ENCODE assay signal across 9 mouse cellular contexts in the genomic region with DNA sequence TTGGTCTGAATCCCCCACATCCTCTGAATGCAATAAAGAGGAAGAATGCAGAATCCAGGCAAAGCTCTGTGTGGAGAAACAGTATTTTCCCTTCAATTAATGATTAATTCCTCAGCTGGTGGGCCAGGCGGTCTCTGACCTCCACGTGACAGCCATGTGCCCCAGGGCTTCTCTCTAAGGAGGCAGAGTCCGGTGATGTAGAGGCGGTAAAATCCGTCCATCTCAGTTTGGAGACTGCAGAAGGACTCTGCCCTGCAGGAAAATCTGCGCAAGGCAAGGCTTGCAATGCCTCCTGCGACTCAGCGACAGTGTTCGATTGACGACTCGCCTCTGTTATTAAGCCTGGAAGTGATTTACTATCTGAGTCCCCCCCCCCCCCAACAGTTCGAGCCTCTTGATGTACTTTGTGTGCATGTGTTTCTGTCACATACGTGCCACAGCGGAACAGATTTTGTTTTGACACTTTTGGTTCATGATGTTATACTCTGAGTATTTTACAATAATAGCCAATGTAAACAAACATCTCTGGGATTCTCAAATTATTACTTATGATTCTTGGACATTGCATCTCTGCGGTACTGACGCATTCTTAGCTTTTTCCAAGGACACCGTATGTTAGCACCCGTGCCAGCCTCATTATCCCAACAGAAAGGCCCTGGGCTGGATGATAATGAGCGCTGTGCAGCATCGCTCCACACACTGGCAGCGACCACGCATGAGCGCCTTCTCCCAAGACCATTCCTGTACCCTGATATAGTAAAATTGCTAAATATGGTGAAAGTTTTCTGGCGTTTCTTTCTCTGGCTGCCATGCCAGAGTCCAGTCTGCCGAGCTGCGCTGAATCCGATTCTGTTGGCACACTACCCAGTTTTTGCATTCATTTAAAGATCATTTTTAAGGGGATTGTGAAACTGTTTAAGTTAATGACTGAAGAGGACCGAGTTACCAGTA. TPM values are rescaled to one million over a fixed set of nuclear protein-coding genes. Genes with fewer than 3 reads are reported as not detected.
A peak's percentile ranks its signal among the peaks of the same experiment; 100 is the strongest.
DNase-seq lines count a peak whose midpoint lies in the region; ATAC-seq lines count a peak whose summit lies in the region.
"Had no signal": no experiment of that assay in that cellular context is flagged by ENCODE, and none has a peak within 500 bp of the region (broad histone marks: within the 10 kb centered on the region; RNA-seq: fewer than 3 reads in every experiment).

No protein-coding gene starts in this region.

- peak overlapping the region; percentile 92 for H3K4me2 ChIP-seq in hindbrain, embryonic 14.5 days (replicated peaks)
- peak overlapping the region; percentile 96 for H3K4me2 ChIP-seq in midbrain, embryonic 15.5 days

- peak; percentile 37 for DNase-seq in layer of hippocampus, adult 11-12 months (ENCODE audit: low spot score)
- no peak for DNase-seq in layer of hippocampus, adult 9-11 months
- DNase-seq in adrenal gland, postnatal 25 days, result peak; percentile 51
- peak; percentile 69 for DNase-seq in forebrain, embryonic 10.5 days (ENCODE audit: extremely low spot score, low spot score)
- peak; percentile 59 for DNase-seq in hindbrain, embryonic 14.5 days (ENCODE audit: low spot score)
- peak; percentile 40 to 66 for DNase-seq in left cerebral cortex, postnatal 36 days (ENCODE audit: low spot score in 2 of 2)
- DNase-seq in urinary bladder, postnatal 36 days (ENCODE audit: low spot score in 2 of 2), result peak; percentile 23 to 32

- H3K27ac ChIP-seq in forebrain, embryonic 10.5 days, result peak overlapping the region; percentile 97
- H3K27ac ChIP-seq in hindbrain, embryonic 14.5 days, result peak overlapping the region; percentile 93
- peak overlapping the region; percentile 93 for H3K27ac ChIP-seq in midbrain, embryonic 15.5 days

- H3K27me3 ChIP-seq in forebrain, embryonic 10.5 days (ENCODE audit: poor library complexity, severe bottlenecking), result peaks cover 13% of the 10 kb centered on the region
- H3K27me3 ChIP-seq in hindbrain, embryonic 14.5 days (ENCODE audit: control insufficient read depth, insufficient read depth, low read length), result no peaks in the 10 kb centered on the region
- no peaks in the 10 kb centered on the region for H3K27me3 ChIP-seq in midbrain, embryonic 15.5 days (replicated peaks)
- H3K27me3 ChIP-seq: Patski had no signal

- peak overlapping the region; percentile 72 for H3K9ac ChIP-seq in hindbrain, embryonic 14.5 days
- peak overlapping the region; percentile 1; the same call in 1 of the 2 replicates for H3K9ac ChIP-seq in midbrain, embryonic 15.5 days

- H3K4me1 ChIP-seq in forebrain, embryonic 10.5 days, result peaks cover 73% of the 10 kb centered on the region
- peaks cover 35% of the 10 kb centered on the region for H3K4me1 ChIP-seq in hindbrain, embryonic 14.5 days (replicated peaks; ENCODE audit: control insufficient read depth, insufficient read depth, low read length)
- peaks cover 73% of the 10 kb centered on the region for H3K4me1 ChIP-seq in midbrain, embryonic 15.5 days

- H3K36me3 ChIP-seq in forebrain, embryonic 10.5 days (replicated peaks), result peaks cover 3% of the 10 kb centered on the region; the same call in 1 of the 2 replicates
- no peaks in the 10 kb centered on the region for H3K36me3 ChIP-seq in hindbrain, embryonic 14.5 days (replicated peaks; ENCODE audit: control insufficient read depth, insufficient read depth)
- no peaks in the 10 kb centered on the region for H3K36me3 ChIP-seq in midbrain, embryonic 15.5 days (replicated peaks)

- intact Hi-C loops in left cerebral cortex, postnatal 36 days (cut with DNase I), result loop anchor here (5.0 to 10.0 kb wide), 6 partner anchors 65 to 887 kb away; no protein-coding TSS in a partner anchor

- no peak for ATAC-seq in hindbrain, embryonic 14.5 days (ENCODE audit: low FRiP score)
- no peak for ATAC-seq in midbrain, embryonic 15.5 days (replicated peaks)

- WGBS in forebrain, embryonic 10.5 days, result 3% methylated on average over 28 of the region's 28 CpGs
- WGBS in hindbrain, embryonic 14.5 days, result 3% methylated on average over 28 of the region's 28 CpGs
- WGBS in midbrain, embryonic 15.5 days, result 2% methylated on average over 28 of the region's 28 CpGs

- H3K4me3 ChIP-seq in forebrain, embryonic 10.5 days, result peak overlapping the region; percentile 78
- H3K4me3 ChIP-seq in hindbrain, embryonic 14.5 days (replicated peaks; ENCODE audit: low read length), result peak overlapping the region; percentile 68
- peak overlapping the region; percentile 71 for H3K4me3 ChIP-seq in midbrain, embryonic 15.5 days

- H3K9me3 ChIP-seq in forebrain, embryonic 10.5 days, result no peaks in the 10 kb centered on the region
- no peaks in the 10 kb centered on the region for H3K9me3 ChIP-seq in hindbrain, embryonic 14.5 days (ENCODE audit: control insufficient read depth, low read length)
- no peaks in the 10 kb centered on the region for H3K9me3 ChIP-seq in midbrain, embryonic 15.5 days

RNA-seq across cellular contexts. Expression of gene Id2, which starts 0.5 kb away (rescaled TPM):
- total RNA-seq in adrenal gland, postnatal 25 days (2021), result 520 and 569 TPM in 2 replicates
- 180 and 197 TPM in 2 replicates for polyA plus RNA-seq in forebrain, embryonic 10.5 days (2016; fragmentation: Nextera tagmentation; extraction: Ambion mirVana)
- 314 and 316 TPM in 2 replicates for polyA plus RNA-seq in hindbrain, embryonic 14.5 days (2014; fragmentation: Nextera tagmentation; extraction: Ambion mirVana)
- 100 to 1,000 TPM; 155 to 170 TPM for total RNA-seq in left cerebral cortex, postnatal 36 days (2021)
- 138 TPM in 2 replicates for polyA plus RNA-seq in midbrain, embryonic 15.5 days (2015; fragmentation: Nextera tagmentation; extraction: Ambion mirVana)
